Mouse (Mus musculus) layer of hippocampus, adult 8-10 months (tissue): ENCODE measurements around the gene Tenm4. TPM values are rescaled to one million over a fixed set of nuclear protein-coding genes. Genes with fewer than 3 reads are reported as not detected.
A peak's percentile ranks its signal among the peaks of the same experiment; 100 is the strongest.

ENCODE experiments used
- DNase-seq, 2 experiments: peaks; one replicate each; pipeline ENCODE4 v3.0.0; 2022; ENCODE audit warnings: low spot score in 2 of 2
- total RNA-seq, 4 experiments: library from RNA; stranded (reverse); gene quantifications; 2 replicates each; pipeline ENCODE4 v1.2.4; 2022

The Tenm4 gene
- total RNA-seq, 4 experiments from 2014 or later = 128 to 134 (median 132) TPM

- DNase-seq = no peak
Measured at GRCm38 (mm10) chr7:96408161-96408889, 237.3 kb downstream of the Tenm4 start.

GRCm38 (mm10) chr7:96409323-96409880, 238.4 kb downstream of the Tenm4 start:
- no peak for DNase-seq

DNA sequence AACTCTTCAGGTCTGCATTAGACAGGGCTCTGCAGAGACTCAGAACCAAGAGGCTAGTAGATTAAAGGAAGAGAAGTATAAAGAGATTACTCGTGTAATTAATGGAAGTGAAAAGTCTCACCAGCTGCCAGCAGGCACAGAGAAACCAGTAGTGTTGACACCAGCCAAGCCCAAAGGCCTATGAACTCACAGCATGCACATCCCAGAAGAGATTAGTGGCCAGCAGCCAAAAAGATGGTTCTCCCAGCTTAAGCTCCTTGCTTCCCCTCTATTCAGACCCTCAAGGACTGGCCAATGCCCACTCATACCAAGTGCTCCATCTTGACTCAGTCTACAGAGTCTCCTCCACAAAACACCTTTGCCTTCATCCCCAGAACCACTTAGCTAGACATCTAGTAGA, 242.8 kb downstream of the Tenm4 start:
- no peak for DNase-seq

- no peak for DNase-seq
Measured at GRCm38 (mm10) chr7:96414290-96415055, 243.4 kb downstream of the Tenm4 start.

GRCm38 (mm10) chr7:96417251-96418004, 246.4 kb downstream of the Tenm4 start:
- DNase-seq = peak; percentile 67 to 82

DNA sequence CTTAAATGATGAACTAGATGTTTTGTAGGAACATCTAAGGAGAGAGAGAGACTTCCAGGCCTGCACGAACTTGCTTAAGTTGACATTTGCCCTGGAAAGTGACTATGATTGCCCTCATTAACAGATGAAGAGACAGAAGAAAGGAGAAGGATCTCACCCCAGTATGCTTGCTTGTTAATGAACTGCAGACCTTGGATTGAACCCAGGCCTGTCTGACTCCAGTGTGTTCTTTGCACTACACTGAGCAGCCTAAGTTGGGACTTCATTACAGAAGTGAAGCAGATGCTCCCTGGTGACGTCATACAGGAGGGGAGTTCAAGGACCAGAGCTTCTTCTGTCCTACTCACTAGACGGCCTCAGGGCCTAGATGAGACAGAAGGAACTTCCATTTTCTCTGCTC, 247.1 kb downstream of the Tenm4 start:
- DNase-seq = no peak

- no peak for DNase-seq
Measured at GRCm38 (mm10) chr7:96420045-96420444, 249.0 kb downstream of the Tenm4 start.

GRCm38 (mm10) chr7:96420926-96421605, 250.0 kb downstream of the Tenm4 start:
- no peak for DNase-seq

DNA sequence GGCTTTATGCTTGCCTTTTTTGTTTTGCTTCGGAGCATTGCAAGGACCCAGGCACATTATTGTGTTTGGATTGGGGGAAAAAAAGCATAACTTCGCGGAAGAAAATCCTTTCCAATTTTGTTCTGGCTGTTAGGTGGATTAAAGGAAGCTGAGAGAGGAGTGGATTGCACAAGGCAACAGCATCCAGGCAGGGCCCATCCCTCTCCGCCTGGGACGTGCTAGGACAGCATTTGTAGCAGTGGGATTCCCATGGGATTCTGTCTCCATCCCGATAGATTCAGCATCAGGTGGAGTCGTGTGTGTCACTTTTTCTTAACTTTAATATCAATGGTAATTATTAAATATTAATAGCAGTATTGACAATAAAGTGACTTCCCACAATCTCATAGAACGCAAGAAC, 255.9 kb downstream of the Tenm4 start:
- no peak for DNase-seq

GRCm38 (mm10) chr7:96433307-96433706, 262.3 kb downstream of the Tenm4 start:
- no peak for DNase-seq

- peak in 1 of 2 experiments; percentile 30 for DNase-seq
Measured at GRCm38 (mm10) chr7:96438392-96438791, 267.3 kb downstream of the Tenm4 start.

DNA sequence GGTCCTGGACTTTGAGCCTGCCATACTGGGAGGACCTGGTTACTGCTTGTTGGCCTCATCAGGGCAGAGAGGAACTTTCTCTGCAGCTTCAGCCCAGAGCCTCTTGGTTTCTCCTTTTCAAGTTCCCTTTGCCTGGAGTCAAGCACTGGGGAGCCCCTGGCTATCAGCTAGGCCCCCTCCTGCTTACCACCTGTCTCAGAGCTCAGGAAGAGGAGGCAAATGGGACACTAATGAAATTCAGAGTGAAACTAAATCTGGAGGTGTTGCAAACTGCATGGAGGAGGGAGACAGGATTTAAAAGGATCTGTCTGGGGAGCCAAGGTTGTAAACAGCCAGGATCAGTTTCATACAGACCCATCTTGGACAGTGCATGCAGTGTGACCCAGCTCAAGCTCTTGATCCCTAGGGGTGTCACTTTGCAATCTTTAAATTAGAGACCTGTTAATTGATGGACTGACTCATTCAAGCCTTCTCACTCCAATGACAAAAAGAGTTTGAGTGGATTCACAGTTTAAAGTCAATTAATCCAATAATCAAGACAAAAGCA, 269.2 kb downstream of the Tenm4 start:
- no peak for DNase-seq

- peak in 1 of 2 experiments; percentile 34 for DNase-seq
Measured at GRCm38 (mm10) chr7:96445771-96446170, 274.7 kb downstream of the Tenm4 start.

GRCm38 (mm10) chr7:96447806-96448397, 276.9 kb downstream of the Tenm4 start:
- no peak for DNase-seq

- DNase-seq = no peak
Measured at GRCm38 (mm10) chr7:96455957-96456356, 284.9 kb downstream of the Tenm4 start.

- DNase-seq = no peak
Measured at GRCm38 (mm10) chr7:96456618-96457017, 285.6 kb downstream of the Tenm4 start.

DNA sequence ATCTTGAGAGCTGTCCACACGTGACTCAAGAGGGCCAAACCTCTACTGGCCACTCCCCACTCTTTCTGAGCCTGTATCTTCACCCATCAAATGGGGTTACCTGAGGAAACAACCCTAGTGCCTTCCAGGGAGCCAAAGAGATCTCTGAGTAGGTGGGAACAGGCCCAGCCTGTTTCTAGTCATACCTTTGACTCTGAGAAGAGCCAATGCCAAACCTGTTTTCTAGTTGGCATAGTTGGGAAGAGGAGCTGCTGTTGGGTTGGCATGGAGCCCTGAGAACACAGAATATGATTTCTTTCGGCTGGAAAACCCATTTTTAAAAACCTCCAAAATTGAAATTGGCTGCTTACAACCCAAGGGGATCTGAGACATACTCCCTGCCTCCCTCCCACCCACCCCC, 286.8 kb downstream of the Tenm4 start:
- DNase-seq = peak in 1 of 2 experiments; percentile 42

DNA sequence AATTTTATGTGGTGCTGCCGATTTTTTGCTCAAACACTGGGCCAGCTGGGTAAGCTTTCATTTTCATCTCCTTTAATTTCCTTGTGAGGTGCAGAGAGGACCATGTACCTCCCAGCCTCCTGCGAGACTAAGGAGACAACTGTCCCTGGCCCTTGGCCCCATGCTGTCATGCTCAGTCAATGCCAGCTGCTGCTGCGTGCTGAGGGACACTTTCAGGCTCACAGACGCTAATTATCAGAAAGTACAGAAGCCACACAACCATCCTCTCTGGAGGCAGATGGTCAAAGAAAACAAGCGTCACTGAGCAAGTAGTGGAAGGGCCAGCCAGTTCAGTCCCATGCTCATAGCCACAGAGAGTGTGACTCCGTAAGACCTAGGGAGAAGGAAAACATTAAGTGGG, 287.9 kb downstream of the Tenm4 start:
- DNase-seq = no peak

DNA sequence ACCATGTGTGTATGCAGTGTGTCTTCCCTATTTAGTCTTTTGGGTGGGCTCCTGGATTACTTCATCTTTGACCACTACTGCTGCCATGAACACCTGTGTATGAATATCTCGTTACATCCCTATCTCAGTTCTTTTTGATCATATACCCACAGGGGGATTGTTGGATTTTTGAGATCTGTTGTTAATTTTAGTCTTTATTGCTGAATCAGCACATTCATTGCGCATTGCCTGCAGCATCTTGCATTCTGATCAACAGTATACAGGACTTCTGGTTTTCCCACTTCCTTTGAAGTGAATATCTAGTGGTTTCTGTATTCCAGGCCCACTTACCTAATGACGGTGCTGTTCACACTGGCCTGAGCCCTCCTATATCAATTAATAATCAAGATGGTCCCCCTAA, 295.7 kb downstream of the Tenm4 start:
- no peak for DNase-seq

- DNase-seq = peak in 1 of 2 experiments; percentile 19
Measured at GRCm38 (mm10) chr7:96470821-96471220, 299.8 kb downstream of the Tenm4 start.
